9 mouse cellular contexts compared by ENCODE assay signal in the genomic region with DNA sequence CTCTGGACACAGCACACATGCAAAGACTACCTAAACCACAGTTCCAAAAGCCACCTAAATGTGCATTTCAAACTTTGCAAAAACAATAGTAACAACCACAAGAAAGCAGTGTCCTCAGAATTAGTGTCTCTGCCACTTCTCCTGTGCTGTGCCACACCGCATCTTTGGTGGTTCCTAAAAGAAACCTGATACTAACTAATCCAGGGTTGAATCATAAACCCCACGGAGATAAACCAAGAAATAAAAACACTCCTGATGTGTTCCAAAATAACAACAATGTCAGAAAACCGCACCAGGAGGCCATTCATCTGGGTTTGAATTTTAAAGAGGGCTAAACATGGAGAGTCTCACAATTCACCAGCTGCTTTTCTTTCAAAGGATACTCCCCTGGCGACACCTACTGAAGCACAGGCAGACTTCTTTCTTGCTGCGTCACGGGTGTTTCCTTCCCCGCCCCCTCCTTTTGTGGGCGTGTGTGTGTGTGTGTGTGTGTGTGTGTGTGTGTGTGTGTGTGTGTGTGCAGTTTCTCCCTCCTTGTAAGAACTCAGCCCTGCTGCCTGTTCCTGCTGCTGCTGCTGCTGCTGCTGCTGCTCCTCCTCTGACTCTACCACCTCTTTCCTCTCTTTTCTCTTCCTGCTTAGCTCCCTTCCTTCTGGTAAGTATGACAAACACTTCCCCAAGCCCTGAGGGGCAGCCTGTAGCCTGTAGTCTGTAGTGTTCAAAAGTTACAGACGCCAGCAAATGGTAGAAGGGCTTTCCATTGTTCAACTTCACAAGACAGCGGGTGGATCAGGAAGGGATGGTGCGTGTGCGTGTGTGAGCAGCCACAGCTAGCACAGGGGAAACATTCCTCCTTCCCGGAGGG. TPM values are rescaled to one million over a fixed set of nuclear protein-coding genes. Genes with fewer than 3 reads are reported as not detected.
DNase-seq lines count a peak whose midpoint lies in the region; ATAC-seq lines count a peak whose summit lies in the region.
"Had no signal": no experiment of that assay in that cellular context is flagged by ENCODE, and none has a peak within 500 bp of the region (broad histone marks: within the 10 kb centered on the region; RNA-seq: fewer than 3 reads in every experiment).

A gene (plus strand): TSS at position 460 of the 865 bp plus-strand sequence.

- no peak within 1 kb of the TSS for H3K9ac ChIP-seq in forebrain, embryonic 16.5 days (replicated peaks; ENCODE audit: low read depth, low read length)
- H3K9ac ChIP-seq in lung, embryonic 15.5 days = no peak within 1 kb of the TSS

- H3K27me3 ChIP-seq in forebrain, embryonic 16.5 days (replicated peaks; ENCODE audit: control insufficient read depth, insufficient read depth, low read length) = no peaks in the 10 kb centered on the region
- H3K27me3 ChIP-seq in lung, embryonic 15.5 days = no peaks in the 10 kb centered on the region

- H3K4me3 ChIP-seq in forebrain, embryonic 16.5 days (replicated peaks; ENCODE audit: low read length) = peak within 1 kb of the TSS; percentile 0; the same call in 1 of the 2 replicates
- H3K4me3 ChIP-seq in lung, embryonic 15.5 days = peak within 1 kb of the TSS; percentile 19
- H3K4me3 ChIP-seq: erythroblast, embryonic 14.5 days had no signal

- peak; percentile 85 for ATAC-seq in forebrain, embryonic 16.5 days
- peak; percentile 80 for ATAC-seq in lung, embryonic 15.5 days (ENCODE audit: borderline replicate concordance, extremely low read depth, low FRiP score, low TSS enrichment)
- ATAC-seq in neutrophil, adult 5-6 weeks (ENCODE audit: extremely low read depth, insufficient number of reproducible peaks, low FRiP score, poor library complexity, severe bottlenecking) = peak; percentile 91

- H3K27ac ChIP-seq in forebrain, embryonic 16.5 days (ENCODE audit: low read length) = no peak within 1 kb of the TSS; the same call in 1 of the 2 replicates
- peak within 1 kb of the TSS; percentile 68 for H3K27ac ChIP-seq in lung, embryonic 15.5 days

- intact Hi-C loops in heart, postnatal 14 days (cut with DNase I) = loop anchor here (2.0 to 5.0 kb wide), 3 partner anchors 41 to 75 kb away; no protein-coding TSS in a partner anchor

- peak; percentile 66 to 71 for DNase-seq in B cell, adult 2 months
- DNase-seq in adrenal gland, postnatal 10 days = peak; percentile 59
- peak; percentile 68 to 70 for DNase-seq in heart, postnatal 14 days
- DNase-seq in kidney, postnatal 4 days = peak; percentile 64 to 77
- peak; percentile 71 to 73 for DNase-seq in thymus, postnatal 10 days (ENCODE audit: low spot score in 2 of 2)

- H3K9me3 ChIP-seq in forebrain, embryonic 16.5 days (ENCODE audit: control insufficient read depth, low read length) = no peaks in the 10 kb centered on the region
- no peaks in the 10 kb centered on the region for H3K9me3 ChIP-seq in lung, embryonic 15.5 days

- peak within 1 kb of the TSS; percentile 4 for H3K4me2 ChIP-seq in forebrain, embryonic 16.5 days (ENCODE audit: low read length)
- H3K4me2 ChIP-seq in lung, embryonic 15.5 days = peak within 1 kb of the TSS; percentile 44

- H3K36me3 ChIP-seq in forebrain, embryonic 16.5 days (ENCODE audit: control insufficient read depth, insufficient read depth) = no peaks in the 10 kb centered on the region
- H3K36me3 ChIP-seq in lung, embryonic 15.5 days = no peaks in the 10 kb centered on the region

- H3K4me1 ChIP-seq in forebrain, embryonic 16.5 days (replicated peaks; ENCODE audit: control insufficient read depth, insufficient read depth, low read length) = peaks cover 9% of the 10 kb centered on the region; the same call in 1 of the 2 replicates
- 0 out of 2 replicates have a peak, but pooled peaks cover 4% of the 10 kb centered on the region for H3K4me1 ChIP-seq in lung, embryonic 15.5 days

- WGBS in forebrain, embryonic 16.5 days = 5% methylated on average over 11 of the region's 13 CpGs
- WGBS in lung, embryonic 15.5 days = 15% methylated on average over 13 of the region's 13 CpGs

RNA-seq across cellular contexts. Expression of the gene that starts here (rescaled TPM):
- total RNA-seq in adrenal gland, postnatal 10 days (2021) = 1 to 10 TPM; 2.9 to 9.9 TPM
- 0.37 and 0.46 TPM in 2 replicates for polyA plus RNA-seq in forebrain, embryonic 16.5 days (2015; fragmentation: Nextera tagmentation; extraction: Ambion mirVana)
- 100 to 1,000 TPM; 179 to 200 TPM for total RNA-seq in heart, postnatal 14 days (2021)
- 1.1 and 1.3 TPM in 2 replicates for polyA plus RNA-seq in lung, embryonic 15.5 days (2015; fragmentation: Nextera tagmentation; extraction: Ambion mirVana)
- 0.12 and 0.49 TPM in 2 replicates for total RNA-seq in neutrophil, adult 5-6 weeks (2017)

Comparison
In these comparisons a context has a peak if more than half of its experiments do, and no peak if none do; other contexts are left out.
1. RNA of the gene that starts here (total RNA-seq): 179 to 200 TPM in heart, postnatal 14 days; 2.9 to 9.9 TPM in adrenal gland, postnatal 10 days and 0.12 to 0.49 TPM in neutrophil, adult 5-6 weeks; every median in the first group is over 10 times any median in the second.
2. Peak in ATAC-seq, H3K4me3 ChIP-seq and H3K4me2 ChIP-seq in forebrain, embryonic 16.5 days; RNA of the gene not detected or under 1 TPM.
3. Peak in ATAC-seq in neutrophil, adult 5-6 weeks; RNA of the gene not detected or under 1 TPM.
4. Peak in every context shown above with its lines, with median percentiles within 50 percentile points of each other: DNase-seq and ATAC-seq.